Mouse (Mus musculus): Measurements from ENCODE around the gene Cdk4.

The Cdk4 gene

DNA sequence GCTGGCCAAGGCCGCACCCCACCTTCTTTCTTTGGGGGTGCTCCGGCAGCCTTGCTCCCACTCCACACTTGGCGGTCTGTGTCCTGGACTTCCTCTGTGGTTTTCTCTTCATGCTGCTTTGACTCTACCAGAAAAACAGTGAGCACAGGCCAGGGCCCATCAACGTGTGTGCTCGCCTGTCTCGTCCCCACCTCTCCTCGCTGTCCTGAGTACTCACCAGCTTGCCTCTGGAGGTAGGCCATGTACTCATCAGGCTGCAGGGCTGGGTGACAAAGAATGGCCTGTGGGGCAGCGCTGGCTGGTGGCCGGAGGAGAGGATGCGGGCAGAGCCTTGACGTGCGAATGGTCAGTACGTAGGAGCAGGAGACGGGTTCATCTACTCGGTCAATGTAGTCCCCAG, 36.5 kb downstream of the Cdk4 start:
- no peak for DNase-seq (ENCODE audit: low spot score in 2 of 2)

DNA sequence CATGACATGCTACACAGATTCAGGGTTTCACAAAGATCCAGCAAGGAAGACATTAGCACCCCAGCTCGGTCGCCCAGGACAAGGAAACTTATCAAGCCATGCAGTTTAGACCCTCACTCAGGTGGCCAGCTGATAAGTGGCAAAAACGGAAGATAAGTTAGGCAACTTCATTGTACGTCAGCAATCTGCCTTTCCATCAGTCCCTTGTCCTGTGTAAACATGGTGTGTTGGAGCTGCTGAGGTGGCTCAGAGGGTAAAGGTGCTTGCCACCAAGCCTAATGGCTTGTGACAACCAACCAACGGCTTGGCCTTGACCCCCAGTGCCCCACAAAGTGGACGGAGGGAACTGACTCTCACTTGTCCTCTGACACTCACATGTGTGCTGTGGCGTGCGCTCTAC, 37.1 kb downstream of the Cdk4 start:
- no peak for DNase-seq (ENCODE audit: low spot score in 2 of 2)

DNA sequence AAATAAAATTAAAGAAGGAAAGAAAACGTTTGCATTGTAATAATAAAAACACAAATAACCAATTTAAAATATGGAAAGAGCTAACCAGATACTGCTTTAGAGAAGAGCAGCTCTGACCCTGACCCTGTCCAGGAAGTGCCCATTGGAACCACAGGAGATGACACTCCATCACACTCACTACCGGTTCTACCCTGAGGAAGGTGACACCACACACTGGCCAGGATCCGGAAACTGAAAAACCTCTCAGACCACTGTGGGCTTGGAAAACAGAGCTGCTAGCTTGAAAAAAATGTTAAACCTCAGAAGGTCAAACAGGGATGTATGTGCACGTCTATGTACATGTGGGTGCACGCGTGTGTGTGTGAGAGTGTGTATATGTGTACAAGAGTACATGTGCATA, 37.8 kb downstream of the Cdk4 start:
- DNase-seq (ENCODE audit: low spot score in 2 of 2): no peak

DNA sequence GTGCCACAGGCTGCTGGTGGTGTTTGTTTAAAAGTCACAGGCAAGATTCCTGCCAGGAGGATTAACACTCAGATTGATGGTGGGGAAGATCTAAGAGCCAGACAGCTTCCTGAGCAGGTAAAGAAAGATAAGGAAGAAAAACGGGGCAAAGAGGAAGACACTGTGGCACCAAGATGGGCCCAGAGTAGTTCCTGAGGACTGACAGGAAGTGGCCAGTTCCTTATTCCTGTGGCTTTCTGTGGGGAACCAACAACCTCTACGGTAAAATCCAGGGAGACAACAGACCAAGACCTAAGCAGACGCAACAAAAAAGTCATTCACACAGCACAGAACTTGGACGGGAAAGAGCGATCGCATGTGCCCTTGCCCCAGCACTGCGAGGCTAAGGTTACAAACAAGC, 40.3 kb downstream of the Cdk4 start:
- no peak for DNase-seq (ENCODE audit: low spot score in 2 of 2)

DNA sequence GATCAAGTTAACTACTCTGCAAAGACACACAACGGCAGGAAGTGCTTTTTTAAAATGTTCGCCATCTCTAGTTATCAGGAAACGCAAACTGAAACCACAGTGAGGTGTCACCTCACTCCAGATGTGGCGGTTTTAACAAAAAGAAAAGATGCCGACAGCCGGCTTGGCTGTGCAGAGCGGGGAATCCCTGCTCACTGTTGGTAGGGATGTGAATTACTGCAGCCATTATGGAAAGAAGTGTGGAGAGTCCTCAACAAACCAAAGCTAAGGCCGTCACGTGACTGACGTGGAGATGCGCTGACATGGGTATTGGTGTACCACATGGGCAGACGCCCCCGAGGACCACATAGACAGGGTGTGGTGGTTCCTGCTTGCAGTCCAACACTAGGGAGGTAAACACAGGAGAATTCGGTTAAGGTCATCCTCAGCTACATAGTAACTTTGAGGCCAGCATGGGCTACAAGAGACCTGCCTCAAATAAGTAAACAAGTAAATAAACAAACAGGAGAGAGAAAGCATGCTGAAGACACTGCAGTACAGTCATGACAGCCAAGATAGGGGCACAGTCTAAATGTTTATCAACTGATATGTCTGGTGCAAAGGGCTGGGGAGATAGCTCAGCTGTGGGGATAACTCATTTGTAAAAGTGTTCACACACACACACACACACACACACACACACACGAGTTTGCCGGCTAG, 44.4 kb downstream of the Cdk4 start:
- peak in 1 of 2 experiments; percentile 30 for DNase-seq (ENCODE audit: low spot score in 2 of 2)

DNA sequence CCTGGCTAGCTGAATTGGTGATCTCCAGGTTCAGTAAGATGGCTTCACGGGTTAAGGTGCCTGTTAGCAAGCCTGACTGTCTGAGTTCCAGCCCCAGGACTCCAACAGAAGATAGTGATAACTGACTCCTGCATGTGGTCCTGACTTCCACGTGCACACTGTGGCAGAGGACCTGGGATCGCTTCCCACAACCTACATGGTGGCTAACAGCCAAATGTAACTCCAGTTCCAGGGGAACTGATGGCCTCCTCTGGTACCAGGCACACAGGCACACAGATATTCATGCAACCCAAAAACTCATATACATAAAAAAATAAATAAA, 44.9 kb downstream of the Cdk4 start:
- DNase-seq (ENCODE audit: low spot score in 2 of 2): no peak

DNA sequence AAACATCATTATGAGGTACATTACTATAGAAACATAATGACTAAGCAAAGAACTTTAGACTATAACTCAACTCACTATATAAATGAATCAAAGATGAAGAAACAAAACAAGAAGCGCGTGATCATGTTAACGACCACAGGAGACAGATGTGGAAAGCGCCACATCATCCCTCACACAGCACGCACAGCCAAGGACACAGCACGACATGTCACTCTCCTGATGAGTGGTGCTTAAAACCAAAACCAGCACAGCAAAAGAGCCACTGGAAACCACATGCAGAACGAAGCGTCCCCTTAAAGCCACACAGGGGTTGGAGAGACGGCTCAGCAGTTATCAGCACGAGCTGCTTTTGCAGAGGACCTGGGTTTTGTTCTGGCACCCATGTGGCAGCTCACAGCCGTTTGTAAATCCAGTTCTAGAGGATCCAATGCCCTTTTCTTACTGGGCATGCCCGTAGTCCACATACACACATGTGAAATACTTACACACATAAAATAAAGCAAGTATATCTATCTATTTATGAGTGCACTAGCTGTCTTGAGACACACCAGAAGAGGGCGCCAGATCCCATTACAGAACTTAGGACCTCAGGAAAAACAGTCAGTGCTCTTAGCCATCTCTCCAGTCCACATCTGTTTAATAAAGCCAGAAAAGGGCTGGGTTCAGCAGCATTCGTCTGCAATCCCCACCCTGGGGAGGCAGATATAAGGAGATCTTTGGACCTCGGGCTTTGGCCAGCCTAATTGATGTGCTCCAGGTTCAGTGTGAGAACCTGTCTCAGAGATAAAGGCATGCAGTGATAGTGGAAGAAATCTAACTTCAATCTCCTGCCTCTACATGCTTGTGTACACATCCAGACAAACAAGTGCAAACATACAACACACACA, 47.9 kb downstream of the Cdk4 start:
- DNase-seq (ENCODE audit: low spot score in 2 of 2): no peak

DNA sequence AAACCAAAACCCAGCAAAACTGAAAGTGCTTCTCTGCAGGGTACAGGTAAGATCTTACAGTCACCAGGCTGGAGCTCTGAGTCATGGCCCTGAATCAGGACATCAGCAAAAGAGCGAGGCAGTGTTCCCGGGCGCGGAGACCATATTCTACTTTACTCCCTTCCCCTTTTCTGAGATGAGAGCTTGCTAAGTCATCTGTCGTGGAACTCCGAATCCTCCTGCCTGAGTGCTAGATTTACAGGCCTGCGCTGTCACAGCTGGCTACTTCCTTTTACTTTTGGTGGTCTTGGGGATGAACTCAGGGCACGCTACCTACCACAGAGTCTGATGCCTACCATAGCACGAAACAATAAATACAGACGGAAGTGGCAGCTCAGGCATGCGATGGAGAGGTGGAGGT, 51.1 kb downstream of the Cdk4 start:
- no peak for DNase-seq (ENCODE audit: low spot score in 2 of 2)

DNA sequence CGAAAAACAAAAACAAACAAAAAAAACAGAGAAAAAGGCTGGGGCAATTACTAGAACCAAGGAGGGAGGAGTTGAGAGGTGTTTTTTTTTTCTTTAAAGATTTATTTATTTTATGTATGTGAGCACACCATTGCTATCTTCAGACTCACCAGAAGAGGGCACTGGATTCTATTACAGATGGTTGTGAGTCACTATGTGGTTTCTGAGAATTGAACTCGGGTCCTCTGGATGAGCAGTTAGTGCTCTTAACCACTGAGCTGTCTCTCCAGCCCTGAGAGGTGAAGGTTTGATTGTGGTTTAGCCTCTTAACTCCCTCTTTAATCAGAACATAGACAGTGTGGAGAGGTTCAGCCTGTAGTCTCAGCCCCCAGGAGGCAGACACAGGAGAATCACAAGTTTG, 51.7 kb downstream of the Cdk4 start:
- DNase-seq (ENCODE audit: low spot score in 2 of 2): no peak
